Mouse (Mus musculus) frontal cortex, postnatal 10 days (tissue): ENCODE results near the gene Lrrc18.

ENCODE experiments used
- DNase-seq, 2 experiments: peaks; one replicate each; pipeline ENCODE4 v3.0.0; 2022; ENCODE audit warnings: low spot score in 2 of 2, mixed read lengths in 1 of 2

Gene Lrrc18

GRCm38 (mm10) chr14:32991082-32991481 lies at the start of gene Lrrc18:
Gene Lrrc18, plus strand, starts transcription at chr14:32991382.
- no peak for DNase-seq

GRCm38 (mm10) chr14:32947512-32947911 lies 43.7 kb upstream of the Lrrc18 start:
- peak; percentile 17 to 32 for DNase-seq

- DNase-seq, result peak in 1 of 2 experiments; percentile 16
These were observed 40.6 kb upstream of the Lrrc18 start for GRCm38 (mm10) chr14:32950312-32951301.

GRCm38 (mm10) chr14:32956486-32956885 lies 34.7 kb upstream of the Lrrc18 start:
- DNase-seq, result no peak

GRCm38 (mm10) chr14:32958671-32959070 lies 32.5 kb upstream of the Lrrc18 start:
- DNase-seq, result no peak

GRCm38 (mm10) chr14:32960481-32960880 lies 30.7 kb upstream of the Lrrc18 start:
- DNase-seq, result peak; percentile 29 to 69

GRCm38 (mm10) chr14:32964742-32965141 lies 26.4 kb upstream of the Lrrc18 start:
- DNase-seq, result no peak

GRCm38 (mm10) chr14:32970700-32971099 lies 20.5 kb upstream of the Lrrc18 start:
- no peak for DNase-seq

- no peak for DNase-seq
These were observed 6.9 kb upstream of the Lrrc18 start for GRCm38 (mm10) chr14:32984176-32984738.

- no peak for DNase-seq
These were observed 4.5 kb upstream of the Lrrc18 start for GRCm38 (mm10) chr14:32986659-32987058.

- DNase-seq, result no peak
These were observed 3.9 kb downstream of the Lrrc18 start for GRCm38 (mm10) chr14:32994954-32995636.

GRCm38 (mm10) chr14:32999511-32999910 lies 8.3 kb downstream of the Lrrc18 start:
- no peak for DNase-seq

GRCm38 (mm10) chr14:33000112-33000979 lies 9.2 kb downstream of the Lrrc18 start:
- DNase-seq, result no peak

GRCm38 (mm10) chr14:33005114-33005513 lies 13.9 kb downstream of the Lrrc18 start:
- no peak for DNase-seq

- DNase-seq, result no peak
These were observed 16.5 kb downstream of the Lrrc18 start for GRCm38 (mm10) chr14:33007638-33008037.

GRCm38 (mm10) chr14:33019050-33019449 lies 27.9 kb downstream of the Lrrc18 start:
- no peak for DNase-seq

GRCm38 (mm10) chr14:33019606-33020005 lies 28.4 kb downstream of the Lrrc18 start:
- no peak for DNase-seq

- no peak for DNase-seq
These were observed 39.7 kb downstream of the Lrrc18 start for GRCm38 (mm10) chr14:33030849-33031248.

GRCm38 (mm10) chr14:33033424-33033823 lies 42.2 kb downstream of the Lrrc18 start:
- DNase-seq, result peak in 1 of 2 experiments; percentile 12

- no peak for DNase-seq
These were observed 44.2 kb downstream of the Lrrc18 start for GRCm38 (mm10) chr14:33035386-33035785.

- DNase-seq, result no peak
These were observed 45.6 kb downstream of the Lrrc18 start for GRCm38 (mm10) chr14:33036811-33037210.
